16 mouse cellular contexts compared by ENCODE assay signal in genomic region chr10:69701226-69701625, GRCm38 (mm10).
A peak's percentile ranks its signal among the peaks of the same experiment; 100 is the strongest.
DNase-seq lines count a peak whose midpoint lies in the region; ATAC-seq and TF ChIP-seq lines count a peak whose summit lies in the region.
"Had no signal": no experiment of that assay in that cellular context is flagged by ENCODE, and none has a peak within 500 bp of the region (broad histone marks: within the 10 kb centered on the region; RNA-seq: fewer than 3 reads in every experiment).

No protein-coding gene starts in this region.

- no peaks in the 10 kb centered on the region for H3K36me3 ChIP-seq in embryonic facial prominence, embryonic 11.5 days (replicated peaks; ENCODE audit: control insufficient read depth, insufficient read depth, low read depth, low read length)
- no peaks in the 10 kb centered on the region for H3K36me3 ChIP-seq in embryonic facial prominence, embryonic 10.5 days (replicated peaks)
- H3K36me3 ChIP-seq in hindbrain, embryonic 16.5 days (ENCODE audit: control insufficient read depth, insufficient read depth, low read length), result no peaks in the 10 kb centered on the region
- H3K36me3 ChIP-seq: limb, embryonic 12.5 days; liver, embryonic 15.5 days had no signal

- 42% methylated on average over 4 of the region's 4 CpGs for WGBS in embryonic facial prominence, embryonic 11.5 days
- 52% methylated on average over 4 of the region's 4 CpGs for WGBS in embryonic facial prominence, embryonic 10.5 days
- WGBS in hindbrain, embryonic 16.5 days, result 33% methylated on average over 4 of the region's 4 CpGs
- WGBS in lung, adult 2 months, result 33% methylated on average over 4 of the region's 4 CpGs

- H3K9me3 ChIP-seq in embryonic facial prominence, embryonic 11.5 days (replicated peaks; ENCODE audit: control insufficient read depth, low read length), result no peaks in the 10 kb centered on the region
- no peaks in the 10 kb centered on the region for H3K9me3 ChIP-seq in embryonic facial prominence, embryonic 10.5 days
- H3K9me3 ChIP-seq in hindbrain, embryonic 16.5 days (ENCODE audit: control insufficient read depth, low read length), result no peaks in the 10 kb centered on the region
- H3K9me3 ChIP-seq: forebrain, embryonic 13.5 days; limb, embryonic 12.5 days; liver, embryonic 15.5 days had no signal

- H3K9ac ChIP-seq in embryonic facial prominence, embryonic 11.5 days (replicated peaks; ENCODE audit: low read length), result no peak overlapping the region
- H3K9ac ChIP-seq in hindbrain, embryonic 16.5 days (ENCODE audit: low read depth, low read length), result no peak overlapping the region
- H3K9ac ChIP-seq: forebrain, embryonic 13.5 days; limb, embryonic 12.5 days; liver, embryonic 15.5 days had no signal

- no peaks in the 10 kb centered on the region for H3K27me3 ChIP-seq in embryonic facial prominence, embryonic 11.5 days (ENCODE audit: control insufficient read depth, insufficient read depth, low read length)
- H3K27me3 ChIP-seq in embryonic facial prominence, embryonic 10.5 days (replicated peaks; ENCODE audit: low read depth, poor library complexity, severe bottlenecking), result no peaks in the 10 kb centered on the region
- H3K27me3 ChIP-seq in hindbrain, embryonic 16.5 days (replicated peaks; ENCODE audit: control insufficient read depth, insufficient read depth, low read length), result no peaks in the 10 kb centered on the region
- H3K27me3 ChIP-seq: forebrain, embryonic 13.5 days; liver, embryonic 15.5 days had no signal

- no peak for TF ChIP-seq POLR2A in lung, adult 2 months (IDR thresholded peaks at IDR 0.05; ENCODE audit: borderline replicate concordance, extremely low read depth, low read depth, low read length)

- no peak for TF ChIP-seq CTCF in lung, adult 2 months (IDR thresholded peaks at IDR 0.05; ENCODE audit: insufficient read depth, low read length)

- H3K4me2 ChIP-seq in embryonic facial prominence, embryonic 11.5 days (ENCODE audit: low read depth, low read length), result no peak overlapping the region
- H3K4me2 ChIP-seq in hindbrain, embryonic 16.5 days (ENCODE audit: low read length), result no peak overlapping the region
- H3K4me2 ChIP-seq: forebrain, embryonic 13.5 days; limb, embryonic 12.5 days; liver, embryonic 15.5 days had no signal

- H3K27ac ChIP-seq in embryonic facial prominence, embryonic 11.5 days (replicated peaks; ENCODE audit: low read depth, low read length), result no peak overlapping the region
- no peak overlapping the region for H3K27ac ChIP-seq in embryonic facial prominence, embryonic 10.5 days (replicated peaks)
- no peak overlapping the region for H3K27ac ChIP-seq in hindbrain, embryonic 16.5 days (ENCODE audit: low read depth, low read length)
- H3K27ac ChIP-seq: forebrain, embryonic 13.5 days; limb, embryonic 12.5 days; liver, embryonic 15.5 days had no signal

- no peak for DNase-seq in embryonic facial prominence, embryonic 11.5 days (ENCODE audit: low spot score)
- no peak for DNase-seq in embryonic facial prominence, embryonic 10.5 days (ENCODE audit: low spot score)
- peak; percentile 79 for DNase-seq in layer of hippocampus, adult 9-11 months
- DNase-seq in layer of hippocampus, postnatal 14 days (ENCODE audit: low spot score in 2 of 2), result no peak
- DNase-seq in cerebellum, postnatal 25 days, result peak; percentile 42 to 46
- DNase-seq in lung, adult 2 months, result no peak
- DNase-seq: adrenal gland, postnatal 14 days; lung, postnatal 36 days; spleen, adult 18-20 months; thymus, postnatal 25 days had no signal

- 0 out of 2 replicates have a peak, but pooled peaks have one; percentile 15 for ATAC-seq in embryonic facial prominence, embryonic 11.5 days (replicated peaks; ENCODE audit: insufficient number of reproducible peaks, low FRiP score, low TSS enrichment, low read depth)
- ATAC-seq in hindbrain, embryonic 16.5 days, result peak; percentile 48
- ATAC-seq in megakaryocyte-erythroid progenitor cell, adult 5-6 weeks (replicated peaks; ENCODE audit: low FRiP score, low TSS enrichment, poor library complexity, severe bottlenecking), result no peak
- ATAC-seq: forebrain, embryonic 13.5 days; inflammation-experienced regulatory T-cells, adult 6 months had no signal

- no peak overlapping the region for H3K4me3 ChIP-seq in embryonic facial prominence, embryonic 11.5 days (ENCODE audit: low read depth, low read length)
- H3K4me3 ChIP-seq in embryonic facial prominence, embryonic 10.5 days, result no peak overlapping the region
- H3K4me3 ChIP-seq in hindbrain, embryonic 16.5 days (ENCODE audit: low read length), result no peak overlapping the region
- H3K4me3 ChIP-seq in lung, adult 2 months (replicated peaks; ENCODE audit: extremely low read depth, low read depth, low read length), result no peak overlapping the region
- H3K4me3 ChIP-seq: forebrain, embryonic 13.5 days; limb, embryonic 12.5 days; liver, embryonic 15.5 days had no signal

- H3K4me1 ChIP-seq in embryonic facial prominence, embryonic 11.5 days (ENCODE audit: control insufficient read depth, insufficient read depth, low read length), result no peaks in the 10 kb centered on the region
- H3K4me1 ChIP-seq in embryonic facial prominence, embryonic 10.5 days, result peaks cover 8% of the 10 kb centered on the region
- peaks cover 15% of the 10 kb centered on the region for H3K4me1 ChIP-seq in hindbrain, embryonic 16.5 days (ENCODE audit: control insufficient read depth, insufficient read depth, low read depth, low read length)
- H3K4me1 ChIP-seq in lung, adult 2 months (ENCODE audit: control insufficient read depth, insufficient read depth, low read length), result peaks cover 3% of the 10 kb centered on the region
- H3K4me1 ChIP-seq: liver, embryonic 15.5 days had no signal

Comparison
In these comparisons a context has a peak if more than half of its experiments do, and no peak if none do; other contexts are left out.
1. DNase-seq: peak in layer of hippocampus, adult 9-11 months (single experiment) and cerebellum, postnatal 25 days (2 of 2); none in embryonic facial prominence, embryonic 11.5 days (single experiment), embryonic facial prominence, embryonic 10.5 days (single experiment), layer of hippocampus, postnatal 14 days (0 of 2) and lung, adult 2 months (single experiment).